Mouse (Mus musculus): ENCODE results near the gene Zscan4-ps2.
"Not testable (repeated sequence)": the region's sequence is repeated elsewhere in the genome, so short reads cannot be mapped to it uniquely, and the experiment has no call there.

Gene Zscan4-ps2

DNA sequence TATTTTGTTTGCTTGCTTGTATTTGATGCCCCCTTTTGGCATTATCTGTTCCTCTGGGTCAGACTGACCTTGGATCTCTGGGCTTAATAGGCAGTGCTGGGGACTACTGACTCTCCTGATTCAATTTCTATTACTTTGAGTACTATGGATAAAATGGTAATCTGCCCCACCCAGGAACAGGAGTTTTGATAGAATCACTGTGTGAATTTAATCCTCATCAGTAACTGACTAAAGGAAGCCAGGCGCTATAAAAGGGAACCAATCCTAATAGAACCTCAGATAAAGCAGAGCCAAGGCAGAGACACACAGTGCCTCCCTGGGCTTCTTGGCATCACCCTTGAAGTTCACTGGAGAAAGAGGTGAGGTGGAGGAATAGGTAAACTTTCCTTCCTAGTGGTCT lies at the start of gene Zscan4-ps2:
Zscan4-ps2 (plus strand) TSS at position 301 of the 400 bp plus-strand sequence.
- not testable (repeated sequence) for DNase-seq (ENCODE audit: low spot score in 2 of 2)
